Mouse (Mus musculus) gastrocnemius, postnatal 14 days (tissue): Measurements from ENCODE around the gene Tnrc6b. TPM values are rescaled to one million over a fixed set of nuclear protein-coding genes. Genes with fewer than 3 reads are reported as not detected.

ENCODE experiments used
- DNase-seq: peaks from one replicate; pipeline ENCODE4 v3.0.0; 2021; ENCODE audit warnings: mixed read lengths
- intact Hi-C: fragments of 180-260 bp; cut with DNase I; formaldehyde crosslinking; loops from one replicate; pipeline ENCODE4 v1.15.1; 2025; ENCODE audit warnings: low total_unique reads
- long read RNA-seq, 2 experiments: library from polyadenylated mRNA; stranded (forward); transcript quantifications; one replicate each; pipeline ENCODE4 v2.0.0; 2021
- total RNA-seq, 2 experiments: library from RNA; stranded (reverse); gene quantifications; 2 replicates each; pipeline ENCODE4 v1.2.3; 2021

The Tnrc6b gene
- total RNA-seq = 10 to 100 TPM; 40.6 to 45.7 TPM
- long read RNA-seq, experiment 1, partial matches to known transcripts = 2 of 2 reads
- long read RNA-seq, experiment 1, other reads (novel, unspliced or antisense) = 0 of 2 reads
- long read RNA-seq, experiment 2, partial matches to known transcripts = 0 of 6 reads
- long read RNA-seq, experiment 2, other reads (novel, unspliced or antisense) = 4 of 6 reads

- intact Hi-C loops = no loop called here
- peak; percentile 99 for DNase-seq
Observed at GRCm38 (mm10) chr15:80710608-80711363, at the start of gene Tnrc6b. Gene Tnrc6b (plus strand): TSS chr15:80711313.

DNA sequence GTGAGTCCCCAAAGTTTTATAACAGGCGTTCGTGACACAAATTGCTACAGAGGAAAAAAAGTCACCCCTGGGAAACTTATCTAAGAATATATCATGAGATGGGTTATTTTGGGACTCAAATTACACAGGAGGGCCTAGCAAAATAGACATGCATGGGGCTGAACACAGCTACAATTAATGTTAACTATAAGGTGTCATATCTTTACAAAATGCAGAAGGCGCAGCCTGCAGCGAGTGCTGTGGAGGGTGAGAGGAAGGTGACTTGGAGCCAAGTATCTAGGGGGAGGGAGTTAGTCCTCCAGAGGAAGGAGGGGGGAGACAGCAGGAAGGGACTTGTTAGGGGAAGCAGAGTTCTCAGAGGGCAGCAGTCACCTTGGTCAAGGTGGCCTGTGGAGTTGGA is 46.7 kb upstream of the Tnrc6b start:
- no peak for DNase-seq
- intact Hi-C loops = no loop called here

DNA sequence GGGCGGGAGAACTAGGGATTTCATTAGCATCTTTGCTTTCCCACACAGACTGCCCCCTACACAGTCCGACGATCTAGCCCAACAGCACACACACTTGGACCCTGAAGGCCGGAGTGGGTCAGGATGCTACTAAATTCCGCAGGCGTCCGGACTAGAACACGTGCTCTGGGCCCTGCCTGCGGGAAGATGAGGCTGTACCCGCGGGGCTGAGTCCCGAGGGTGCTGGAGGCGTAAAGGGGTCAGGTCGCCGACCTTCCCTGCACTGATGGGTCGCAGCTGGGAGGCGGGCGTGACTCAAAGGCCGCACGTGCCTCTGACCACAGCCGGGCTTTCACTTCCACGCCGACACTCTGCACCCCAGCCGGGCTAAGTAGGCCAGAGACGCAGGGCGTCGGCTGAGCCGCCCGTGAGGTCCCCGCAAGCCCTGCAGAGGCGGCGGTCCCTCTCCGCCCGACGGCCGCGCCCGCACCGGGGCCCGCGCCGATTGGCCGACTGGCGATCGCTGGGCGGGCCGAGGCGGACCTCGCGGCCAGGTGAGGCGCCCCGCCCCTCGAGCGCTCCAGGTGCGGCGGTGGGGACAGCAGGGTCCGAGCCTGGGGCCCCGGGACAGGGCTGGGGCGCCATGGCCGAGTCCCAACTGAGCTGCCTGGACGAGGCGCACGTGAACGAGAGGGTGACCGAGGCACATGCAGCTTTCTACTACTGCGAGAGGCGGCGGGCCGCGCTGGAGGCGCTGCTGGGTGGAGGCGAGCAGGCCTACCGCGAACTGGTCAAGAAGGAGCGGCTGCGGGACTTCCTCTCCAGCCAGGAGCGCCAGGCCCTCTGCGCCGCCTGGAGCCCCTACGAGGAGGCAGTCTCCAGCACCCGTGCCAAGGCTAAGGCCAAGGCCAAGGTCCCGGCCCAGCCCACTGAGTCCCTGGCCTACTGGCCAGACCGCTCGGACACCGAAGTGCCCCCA is 39.5 kb upstream of the Tnrc6b start, which contains the start of gene Fam83f:
TSS of gene Fam83f (plus strand) at position 553 of the 958 bp plus-strand sequence.
- intact Hi-C loops = no loop called here
- peak; percentile 57 for DNase-seq

DNA sequence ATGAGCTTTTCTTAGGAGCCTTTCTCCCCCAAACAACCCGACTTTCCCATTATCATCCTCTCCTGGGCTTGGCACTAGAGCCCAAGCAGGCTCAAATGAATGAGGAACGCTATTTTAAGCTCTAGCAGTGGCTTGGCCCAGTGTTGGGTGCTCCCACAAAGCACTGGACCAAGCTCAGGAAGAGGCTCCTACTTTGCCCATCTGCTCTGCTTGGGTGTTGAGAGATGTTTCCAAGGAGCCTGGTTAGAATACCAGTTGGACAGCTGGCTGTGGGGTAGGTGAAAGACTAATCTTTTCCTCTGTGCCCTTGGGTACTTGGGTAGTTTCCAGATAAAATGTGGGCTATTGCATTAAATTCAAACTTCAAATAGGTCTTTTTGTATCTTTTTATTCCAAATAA is 38.3 kb upstream of the Tnrc6b start:
- intact Hi-C loops = no loop called here
- no peak for DNase-seq

- intact Hi-C loops = no loop called here
- no peak for DNase-seq
Observed at GRCm38 (mm10) chr15:80673337-80674095, 37.6 kb upstream of the Tnrc6b start.

DNA sequence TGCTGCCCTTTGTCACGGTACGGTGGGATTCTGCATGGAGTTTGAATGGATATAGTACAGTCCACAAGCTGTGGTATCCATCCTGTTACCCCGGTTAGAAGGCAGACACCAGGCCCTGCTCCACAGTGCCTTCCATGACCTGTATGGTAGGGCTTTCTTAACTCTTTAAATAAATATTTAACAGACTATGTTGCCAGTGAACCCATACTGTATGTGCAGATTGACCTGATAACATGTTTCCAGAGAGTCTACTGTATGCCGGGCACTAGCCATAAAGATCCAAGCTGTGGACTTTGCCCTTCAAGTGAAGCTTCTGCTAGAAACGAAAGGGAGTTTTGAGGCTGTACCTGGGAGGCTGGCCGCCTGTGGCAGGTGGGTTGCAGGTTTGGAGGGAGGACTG is 36.4 kb upstream of the Tnrc6b start:
- intact Hi-C loops = no loop called here
- no peak for DNase-seq

- intact Hi-C loops = no loop called here
- DNase-seq = no peak
Observed at GRCm38 (mm10) chr15:80679515-80680215, 31.4 kb upstream of the Tnrc6b start.

GRCm38 (mm10) chr15:80680347-80681030 is 30.6 kb upstream of the Tnrc6b start:
- intact Hi-C loops = no loop called here
- DNase-seq = no peak

DNA sequence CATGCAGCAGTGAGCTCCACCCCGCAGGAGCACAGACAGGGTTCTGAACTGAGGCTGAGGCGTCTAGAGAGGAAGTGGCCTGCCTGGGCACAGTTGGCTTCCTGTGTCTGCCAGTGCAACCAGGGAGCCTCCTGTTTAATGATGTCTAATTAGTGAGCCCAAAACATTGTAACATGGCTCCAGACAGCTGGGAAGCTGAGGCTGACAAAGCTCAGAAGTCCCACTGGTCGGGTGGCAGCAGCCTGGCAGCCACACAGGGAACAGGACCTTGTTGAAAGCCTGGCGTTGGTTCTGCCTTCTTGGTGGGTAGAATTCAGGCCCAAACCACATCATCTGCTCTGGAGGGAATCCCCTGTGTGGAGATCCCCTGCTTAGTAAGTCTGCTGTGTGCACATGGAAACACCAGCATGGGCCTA is 29.6 kb upstream of the Tnrc6b start:
- intact Hi-C loops = no loop called here
- DNase-seq = no peak

GRCm38 (mm10) chr15:80682343-80682742 is 28.8 kb upstream of the Tnrc6b start:
- intact Hi-C loops = no loop called here
- no peak for DNase-seq

DNA sequence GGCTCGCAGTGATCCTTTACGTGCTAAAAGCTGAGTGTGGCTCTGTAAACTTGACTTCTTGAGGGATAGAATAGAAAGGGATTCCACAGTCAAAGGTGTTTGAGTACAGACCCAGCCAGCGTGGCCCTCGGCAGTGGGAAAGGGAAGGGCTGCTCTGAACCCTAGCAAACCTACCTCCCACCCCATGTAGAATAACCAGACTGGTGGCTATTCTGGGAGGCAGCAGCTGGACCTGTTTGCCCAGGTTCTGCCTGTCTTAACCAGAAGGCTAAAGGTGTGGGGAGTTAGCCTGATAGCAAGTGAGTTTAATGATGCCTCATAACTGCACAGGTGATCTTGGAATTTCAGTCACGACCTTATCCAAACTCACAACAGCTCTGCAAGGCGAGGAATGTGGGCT is 28.0 kb upstream of the Tnrc6b start:
- no peak for DNase-seq
- intact Hi-C loops = no loop called here

DNA sequence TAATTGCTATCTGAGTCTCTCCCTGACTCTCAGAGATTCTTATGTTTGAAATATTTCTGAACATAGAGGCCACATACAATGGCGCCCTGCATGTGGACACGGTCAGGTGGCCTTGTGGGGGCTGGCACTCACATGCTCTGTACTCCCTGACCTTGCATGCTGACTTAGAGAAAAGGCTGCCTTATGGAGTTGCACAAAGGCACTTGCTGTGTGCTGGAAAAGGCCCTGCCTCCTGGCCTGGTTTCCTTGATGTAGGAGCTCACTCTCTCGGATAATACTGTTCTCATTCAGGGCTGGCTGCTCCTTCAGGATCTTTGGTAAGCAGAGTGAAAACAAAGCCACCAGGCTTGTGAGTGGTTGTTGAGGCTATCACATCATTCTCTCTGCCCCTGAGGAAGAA is 27.1 kb upstream of the Tnrc6b start:
- no peak for DNase-seq
- intact Hi-C loops = no loop called here

DNA sequence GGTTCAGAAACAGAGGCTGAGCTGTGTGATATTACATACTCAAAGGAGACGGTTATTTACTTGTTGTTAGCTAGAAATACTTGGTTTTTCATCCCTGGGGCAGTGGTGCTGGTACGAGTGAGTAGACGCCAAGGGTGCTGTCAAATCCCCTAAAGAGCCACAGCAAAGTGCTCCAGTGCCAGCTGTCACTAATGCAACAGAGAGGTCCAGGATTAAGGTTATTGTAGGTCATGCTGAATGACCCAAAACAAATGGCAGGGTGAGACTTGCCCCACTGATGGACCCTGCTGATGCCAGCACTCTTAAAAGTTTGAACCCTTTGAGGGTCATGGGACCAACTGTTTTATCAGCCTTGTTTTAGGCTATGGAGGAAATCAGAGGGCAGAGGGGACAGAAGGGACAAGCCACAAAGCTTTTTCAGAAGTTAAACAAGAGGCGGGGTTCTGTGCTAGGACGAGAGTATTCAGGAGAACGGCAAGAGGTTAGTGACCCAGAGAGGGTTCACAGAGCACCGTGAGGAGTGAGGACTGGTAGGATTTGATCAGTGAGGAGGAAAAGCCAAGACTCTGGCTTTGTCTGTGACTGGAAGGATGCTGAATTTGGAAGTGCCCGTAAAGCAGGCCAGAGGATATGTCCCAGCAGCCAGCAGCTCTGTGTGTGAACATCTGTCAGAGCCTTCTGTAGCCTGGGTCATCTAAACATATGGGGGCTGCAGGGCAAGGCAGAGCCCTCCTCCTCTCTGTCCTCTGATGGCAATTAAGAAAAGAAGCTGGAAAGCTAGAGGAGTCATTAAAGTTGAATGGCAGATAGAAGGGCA is 26.1 kb upstream of the Tnrc6b start:
- intact Hi-C loops = no loop called here

DNA sequence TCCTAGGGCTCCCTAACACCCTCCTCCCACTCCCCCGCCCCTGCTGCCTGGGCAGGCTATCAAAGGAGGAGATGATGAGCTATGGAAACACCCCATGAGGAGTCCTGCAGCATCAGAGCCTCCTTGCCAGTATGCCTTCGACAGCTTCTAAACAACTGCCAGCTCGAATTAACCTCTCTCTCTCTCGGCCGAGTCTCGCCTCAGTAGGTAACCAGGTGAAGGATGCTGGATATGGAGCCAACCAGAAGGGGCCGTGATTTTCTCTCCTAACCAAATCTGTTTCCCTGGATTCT is 25.6 kb upstream of the Tnrc6b start:
- DNase-seq = no peak
- intact Hi-C loops = no loop called here

More for the DNA sequence above, 26.1 kb upstream of the Tnrc6b start:
- no peak for DNase-seq

DNA sequence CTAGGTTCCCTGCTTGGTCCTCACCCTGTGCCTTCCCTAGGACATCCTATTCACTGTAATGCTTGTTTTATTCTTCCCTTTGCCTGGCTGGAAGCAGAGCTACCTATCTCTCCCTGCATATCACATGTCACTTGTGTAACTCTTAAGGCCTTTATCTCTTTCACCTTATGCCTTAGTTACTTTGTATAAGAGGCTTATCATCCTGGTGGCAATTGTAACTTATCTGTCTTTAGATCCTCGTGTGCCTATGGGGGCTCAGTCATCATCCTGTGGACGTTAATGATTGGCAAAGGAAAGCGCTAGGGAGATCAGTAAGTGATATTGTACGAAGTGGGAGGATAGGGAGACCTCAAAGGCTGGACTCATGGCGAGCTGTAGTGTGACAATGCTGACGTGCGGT is 22.6 kb upstream of the Tnrc6b start:
- intact Hi-C loops = no loop called here
- DNase-seq = no peak

DNA sequence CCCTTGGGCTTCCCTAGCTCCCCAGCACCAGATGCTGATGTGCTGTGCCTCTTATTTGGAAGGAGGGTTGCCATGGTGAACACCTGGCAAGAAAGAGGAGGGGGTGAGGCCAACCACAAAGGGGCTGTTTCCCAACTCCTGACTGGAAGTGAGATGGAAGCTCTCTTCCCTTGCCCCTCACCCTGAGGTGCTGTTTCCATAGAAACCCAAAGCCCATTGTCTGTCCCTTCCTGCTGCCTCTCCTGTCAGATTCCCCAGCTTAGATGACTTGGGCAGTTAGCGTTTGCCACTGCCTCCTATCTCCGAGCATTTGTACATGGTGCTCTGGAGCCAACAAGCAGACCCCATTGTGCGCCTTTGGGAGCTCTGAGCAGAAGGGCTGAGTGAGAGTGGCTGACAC is 17.6 kb upstream of the Tnrc6b start:
- intact Hi-C loops = loop anchor here (5.0 kb wide), 1 partner anchor 426 kb away; no protein-coding TSS in a partner anchor
- no peak for DNase-seq

GRCm38 (mm10) chr15:80694125-80694910 is 16.8 kb upstream of the Tnrc6b start:
- intact Hi-C loops = loop anchor here (5.0 kb wide), 1 partner anchor 427 kb away; no protein-coding TSS in a partner anchor
- DNase-seq = peak; percentile 48
